Mouse (Mus musculus): ENCODE data around the gene Baz1a. TPM values are rescaled to one million over a fixed set of nuclear protein-coding genes. Genes with fewer than 3 reads are reported as not detected.

The Baz1a gene
- polyA plus RNA-seq, 1 experiment from 2014 or later: 16.4 TPM

DNA sequence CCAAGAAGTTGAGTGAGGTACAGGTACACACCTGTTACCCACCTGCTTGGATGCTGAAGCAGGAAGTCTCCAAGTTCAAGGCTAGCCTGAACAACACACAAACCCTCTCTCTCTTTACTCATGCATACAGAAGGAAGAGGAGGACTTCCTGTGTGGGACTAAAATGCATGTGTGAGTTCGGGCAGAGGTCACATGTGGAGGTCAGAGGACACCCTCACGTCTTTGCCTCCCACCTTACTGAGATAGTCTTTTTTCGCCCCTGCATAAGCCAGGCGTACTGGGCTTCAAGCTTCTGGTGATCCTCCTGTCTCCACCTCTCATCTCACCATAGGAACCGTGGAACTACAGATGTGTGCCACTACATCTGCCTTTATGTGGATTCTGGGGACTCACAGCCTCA is 15.7 kb downstream of the Baz1a start:
- H3K9me3 ChIP-seq (replicated peaks; ENCODE audit: control insufficient read depth, low read length): no peaks in the 10 kb centered on the region
- no peaks in the 10 kb centered on the region for H3K36me3 ChIP-seq (ENCODE audit: control insufficient read depth, insufficient read depth)
- H3K9ac ChIP-seq (ENCODE audit: low read length): no peak overlapping the region
- no peaks in the 10 kb centered on the region for H3K4me1 ChIP-seq (ENCODE audit: control insufficient read depth, insufficient read depth, low read length)
- H3K4me3 ChIP-seq (ENCODE audit: low read length): no peak overlapping the region
- no peaks in the 10 kb centered on the region for H3K27me3 ChIP-seq (ENCODE audit: control insufficient read depth, insufficient read depth, low read length)
- no peak overlapping the region for H3K27ac ChIP-seq (ENCODE audit: low read length)
- no peak overlapping the region for H3K4me2 ChIP-seq (ENCODE audit: low read depth, low read length)
- 67% methylated on average over 5 of the region's 5 CpGs for WGBS
- no peak for ATAC-seq (replicated peaks; ENCODE audit: extremely low read depth, insufficient read depth, low FRiP score)

- H3K4me2 ChIP-seq (ENCODE audit: low read depth, low read length): no peak overlapping the region
- no peak overlapping the region for H3K9ac ChIP-seq (ENCODE audit: low read length)
- no peaks in the 10 kb centered on the region for H3K27me3 ChIP-seq (ENCODE audit: control insufficient read depth, insufficient read depth, low read length)
- no peak overlapping the region for H3K4me3 ChIP-seq (ENCODE audit: low read length)
- ATAC-seq (replicated peaks; ENCODE audit: extremely low read depth, insufficient read depth, low FRiP score): no peak
- H3K9me3 ChIP-seq (replicated peaks; ENCODE audit: control insufficient read depth, low read length): no peaks in the 10 kb centered on the region
- H3K4me1 ChIP-seq (ENCODE audit: control insufficient read depth, insufficient read depth, low read length): no peaks in the 10 kb centered on the region
- no peak overlapping the region for H3K27ac ChIP-seq (ENCODE audit: low read length)
- 86% methylated on average over 6 of the region's 6 CpGs for WGBS
- no peaks in the 10 kb centered on the region for H3K36me3 ChIP-seq (ENCODE audit: control insufficient read depth, insufficient read depth)
Observed at GRCm38 (mm10) chr12:54996979-54997474, 17.1 kb downstream of the Baz1a start.

- Histone ChIP-seq H3K4me3 (ENCODE audit: low read length) (no peak overlapping the region), H3K4me1 (ENCODE audit: control insufficient read depth, insufficient read depth, low read length) (no peaks in the 10 kb centered on the region), H3K36me3 (ENCODE audit: control insufficient read depth, insufficient read depth) (no peaks in the 10 kb centered on the region), H3K9me3 (replicated peaks; ENCODE audit: control insufficient read depth, low read length) (no peaks in the 10 kb centered on the region), H3K27ac (ENCODE audit: low read length) (no peak overlapping the region), H3K4me2 (ENCODE audit: low read depth, low read length) (no peak overlapping the region), H3K27me3 (ENCODE audit: control insufficient read depth, insufficient read depth, low read length) (no peaks in the 10 kb centered on the region), H3K9ac (ENCODE audit: low read length) (no peak overlapping the region)
- no peak for ATAC-seq (replicated peaks; ENCODE audit: extremely low read depth, insufficient read depth, low FRiP score)
- 53% methylated on average over 3 of the region's 3 CpGs for WGBS
Observed at GRCm38 (mm10) chr12:54995965-54996364, 18.2 kb downstream of the Baz1a start.

DNA sequence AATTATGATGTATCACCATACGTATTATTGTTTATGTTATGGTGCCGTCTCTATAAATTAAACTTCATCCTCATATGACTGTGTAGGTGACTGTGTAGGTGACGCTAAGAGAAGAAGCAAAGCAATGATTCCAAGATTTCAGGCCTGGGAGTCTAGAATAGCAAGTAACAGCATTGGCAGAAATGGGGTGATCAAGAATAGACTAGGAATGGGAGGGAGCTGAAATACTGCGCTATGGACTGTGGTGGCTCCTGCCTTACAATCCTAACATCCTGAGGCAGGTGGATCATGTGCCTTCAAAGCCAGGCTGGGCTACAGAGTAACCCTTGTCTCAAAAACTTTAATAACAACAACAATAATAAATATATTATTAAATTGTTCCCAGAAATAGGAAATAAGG is 19.7 kb downstream of the Baz1a start:
- Histone ChIP-seq H3K36me3 (ENCODE audit: control insufficient read depth, insufficient read depth) (no peaks in the 10 kb centered on the region), H3K9ac (ENCODE audit: low read length) (no peak overlapping the region), H3K9me3 (replicated peaks; ENCODE audit: control insufficient read depth, low read length) (no peaks in the 10 kb centered on the region), H3K4me1 (ENCODE audit: control insufficient read depth, insufficient read depth, low read length) (no peaks in the 10 kb centered on the region), H3K4me3 (ENCODE audit: low read length) (no peak overlapping the region), H3K27me3 (ENCODE audit: control insufficient read depth, insufficient read depth, low read length) (no peaks in the 10 kb centered on the region), H3K4me2 (ENCODE audit: low read depth, low read length) (no peak overlapping the region), H3K27ac (ENCODE audit: low read length) (no peak overlapping the region)
- ATAC-seq (replicated peaks; ENCODE audit: extremely low read depth, insufficient read depth, low FRiP score): no peak
- WGBS: 85% methylated on average over 4 of the region's 4 CpGs

GRCm38 (mm10) chr12:54994068-54994386 is 20.1 kb downstream of the Baz1a start:
- H3K27me3 ChIP-seq (ENCODE audit: control insufficient read depth, insufficient read depth, low read length): no peaks in the 10 kb centered on the region
- H3K4me2 ChIP-seq (ENCODE audit: low read depth, low read length): no peak overlapping the region
- ATAC-seq (replicated peaks; ENCODE audit: extremely low read depth, insufficient read depth, low FRiP score): no peak
- H3K4me3 ChIP-seq (ENCODE audit: low read length): no peak overlapping the region
- H3K4me1 ChIP-seq (ENCODE audit: control insufficient read depth, insufficient read depth, low read length): no peaks in the 10 kb centered on the region
- no peaks in the 10 kb centered on the region for H3K9me3 ChIP-seq (replicated peaks; ENCODE audit: control insufficient read depth, low read length)
- WGBS: 70% methylated on average over 6 of the region's 6 CpGs
- H3K9ac ChIP-seq (ENCODE audit: low read length): no peak overlapping the region
- no peaks in the 10 kb centered on the region for H3K36me3 ChIP-seq (ENCODE audit: control insufficient read depth, insufficient read depth)
- no peak overlapping the region for H3K27ac ChIP-seq (ENCODE audit: low read length)

- H3K4me1 ChIP-seq (ENCODE audit: control insufficient read depth, insufficient read depth, low read length): no peaks in the 10 kb centered on the region
- H3K4me2 ChIP-seq (ENCODE audit: low read depth, low read length): no peak overlapping the region
- no peak overlapping the region for H3K4me3 ChIP-seq (ENCODE audit: low read length)
- no peak overlapping the region for H3K9ac ChIP-seq (ENCODE audit: low read length)
- H3K27ac ChIP-seq (ENCODE audit: low read length): no peak overlapping the region
- no peaks in the 10 kb centered on the region for H3K36me3 ChIP-seq (ENCODE audit: control insufficient read depth, insufficient read depth)
- WGBS: 51% methylated on average over 16 of the region's 16 CpGs
- H3K27me3 ChIP-seq (ENCODE audit: control insufficient read depth, insufficient read depth, low read length): no peaks in the 10 kb centered on the region
- no peak for ATAC-seq (replicated peaks; ENCODE audit: extremely low read depth, insufficient read depth, low FRiP score)
- no peaks in the 10 kb centered on the region for H3K9me3 ChIP-seq (replicated peaks; ENCODE audit: control insufficient read depth, low read length)
Observed at GRCm38 (mm10) chr12:54993246-54994067, 20.7 kb downstream of the Baz1a start.

DNA sequence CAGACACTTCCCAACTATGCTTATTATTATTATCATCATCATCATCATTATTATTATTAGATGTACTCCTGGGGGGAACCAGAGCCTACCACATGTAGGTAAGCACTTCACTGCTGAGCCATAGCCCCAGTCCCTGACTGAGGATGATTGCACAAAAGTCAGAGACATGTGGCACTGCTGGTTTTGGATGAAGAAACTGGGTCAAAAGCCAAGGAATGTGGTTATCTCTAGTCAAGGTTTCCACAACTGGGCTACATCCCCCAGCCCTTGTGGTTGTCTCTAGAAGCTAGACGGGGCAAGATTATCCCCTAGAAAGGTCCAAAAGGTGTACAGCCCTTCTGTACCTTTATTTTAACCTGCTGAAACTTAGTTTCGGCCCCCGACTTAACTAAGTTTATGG is 21.3 kb downstream of the Baz1a start:
- no peak overlapping the region for H3K4me2 ChIP-seq (ENCODE audit: low read depth, low read length)
- 86% methylated on average over 3 of the region's 3 CpGs for WGBS
- no peaks in the 10 kb centered on the region for H3K4me1 ChIP-seq (ENCODE audit: control insufficient read depth, insufficient read depth, low read length)
- no peak overlapping the region for H3K27ac ChIP-seq (ENCODE audit: low read length)
- no peaks in the 10 kb centered on the region for H3K27me3 ChIP-seq (ENCODE audit: control insufficient read depth, insufficient read depth, low read length)
- ATAC-seq (replicated peaks; ENCODE audit: extremely low read depth, insufficient read depth, low FRiP score): no peak
- H3K36me3 ChIP-seq (ENCODE audit: control insufficient read depth, insufficient read depth): no peaks in the 10 kb centered on the region
- no peaks in the 10 kb centered on the region for H3K9me3 ChIP-seq (replicated peaks; ENCODE audit: control insufficient read depth, low read length)
- no peak overlapping the region for H3K4me3 ChIP-seq (ENCODE audit: low read length)
- H3K9ac ChIP-seq (ENCODE audit: low read length): no peak overlapping the region

- no peak for ATAC-seq (replicated peaks; ENCODE audit: extremely low read depth, insufficient read depth, low FRiP score)
- H3K27me3 ChIP-seq (ENCODE audit: control insufficient read depth, insufficient read depth, low read length): no peaks in the 10 kb centered on the region
- no peaks in the 10 kb centered on the region for H3K36me3 ChIP-seq (ENCODE audit: control insufficient read depth, insufficient read depth)
- no peak overlapping the region for H3K9ac ChIP-seq (ENCODE audit: low read length)
- no peak overlapping the region for H3K4me3 ChIP-seq (ENCODE audit: low read length)
- no peaks in the 10 kb centered on the region for H3K9me3 ChIP-seq (replicated peaks; ENCODE audit: control insufficient read depth, low read length)
- H3K4me1 ChIP-seq (ENCODE audit: control insufficient read depth, insufficient read depth, low read length): peaks cover 5% of the 10 kb centered on the region
- no peak overlapping the region for H3K27ac ChIP-seq (ENCODE audit: low read length)
- no peak overlapping the region for H3K4me2 ChIP-seq (ENCODE audit: low read depth, low read length)
- WGBS: 71% methylated on average over 4 of the region's 4 CpGs
Observed at GRCm38 (mm10) chr12:54988323-54988850, 25.8 kb downstream of the Baz1a start.

DNA sequence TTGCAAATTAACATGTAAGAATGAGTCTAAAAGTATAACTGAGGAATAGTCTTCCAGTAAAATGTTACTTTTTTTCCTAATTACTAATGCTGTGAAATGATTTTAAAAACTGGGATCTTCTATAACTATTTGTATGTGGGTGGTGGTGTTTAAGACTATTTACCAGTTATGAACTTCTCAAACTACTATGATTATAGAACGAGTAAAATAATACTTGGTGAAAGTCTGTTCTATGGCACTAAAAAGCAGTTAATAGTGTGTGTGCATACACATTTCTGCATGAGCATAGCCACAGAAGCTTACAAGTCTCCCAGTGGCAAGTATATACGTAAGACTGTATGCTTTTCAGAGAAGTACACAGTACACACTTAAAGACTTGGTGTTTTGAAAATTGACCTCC is 27.0 kb downstream of the Baz1a start:
- WGBS: 82% methylated on average over 2 of the region's 2 CpGs
- no peak overlapping the region for H3K4me2 ChIP-seq (ENCODE audit: low read depth, low read length)
- H3K36me3 ChIP-seq (ENCODE audit: control insufficient read depth, insufficient read depth): peaks cover 3% of the 10 kb centered on the region; the same call in 1 of the 2 replicates
- H3K9me3 ChIP-seq (replicated peaks; ENCODE audit: control insufficient read depth, low read length): no peaks in the 10 kb centered on the region
- no peaks in the 10 kb centered on the region for H3K27me3 ChIP-seq (ENCODE audit: control insufficient read depth, insufficient read depth, low read length)
- no peak overlapping the region for H3K4me3 ChIP-seq (ENCODE audit: low read length)
- H3K27ac ChIP-seq (ENCODE audit: low read length): no peak overlapping the region
- no peak overlapping the region for H3K9ac ChIP-seq (ENCODE audit: low read length)
- ATAC-seq (replicated peaks; ENCODE audit: extremely low read depth, insufficient read depth, low FRiP score): no peak
- peaks cover 5% of the 10 kb centered on the region for H3K4me1 ChIP-seq (ENCODE audit: control insufficient read depth, insufficient read depth, low read length)

Measured in heart, embryonic 16.5 days (tissue).